Mouse (Mus musculus) ES-E14 (cell line): ENCODE results near the gene 1700029P11Rik. TPM values are rescaled to one million over a fixed set of nuclear protein-coding genes. Genes with fewer than 3 reads are reported as not detected.

Experiments
- DNase-seq: peaks from one replicate; pipeline ENCODE4 v3.0.0-alpha.2; 2013; ENCODE audit warnings: low read depth, low spot score
- H3K27ac ChIP-seq: 2 replicates; pipeline ENCODE4 v1.5.1; 2012; ENCODE audit warnings: low read depth, mild to moderate bottlenecking, low read length, moderate library complexity, mixed read lengths; ENCODE audit not compliant: poor library complexity, insufficient read depth, severe bottlenecking
- H3K36me3 ChIP-seq: 2 replicates; pipeline ENCODE4 v1.6.1; 2012; ENCODE audit warnings: mild to moderate bottlenecking, low read length, moderate library complexity, mixed read lengths; ENCODE audit not compliant: control insufficient read depth, poor library complexity, insufficient read depth, severe bottlenecking
- H3K4me1 ChIP-seq, 2 experiments: fragments of 150-350 bp in 1 of 2; sonication (generic) in 1 of 2; 2 replicates each; pipeline ENCODE4 v1.6.1; 2012; ENCODE audit warnings: low read length in 2 of 2, mild to moderate bottlenecking in 1 of 2, mixed read lengths in 1 of 2; ENCODE audit not compliant: control insufficient read depth in 2 of 2, insufficient read depth in 2 of 2, poor library complexity in 1 of 2
- H3K4me3 ChIP-seq, 2 experiments: fragments of 150-350 bp in 1 of 2; sonication (generic) in 1 of 2; 2 replicates each; pipeline ENCODE4 v1.5.1; 2012; ENCODE audit warnings: low read length in 2 of 2, low read depth in 1 of 2, mild to moderate bottlenecking in 1 of 2, mixed read lengths in 1 of 2; ENCODE audit not compliant: insufficient read depth in 1 of 2, poor library complexity in 1 of 2, severe bottlenecking in 1 of 2
- H3K9ac ChIP-seq: 2 replicates; pipeline ENCODE4 v1.6.1; 2012; ENCODE audit warnings: low read depth, mild to moderate bottlenecking, low read length, mixed read lengths; ENCODE audit not compliant: poor library complexity, insufficient read depth, severe bottlenecking
- H3K9me3 ChIP-seq: fragments of 150-350 bp; sonication (generic); 2 replicates; pipeline ENCODE4 v1.6.1; 2012; ENCODE audit warnings: low read depth, mild to moderate bottlenecking, low read length; ENCODE audit not compliant: control insufficient read depth, insufficient read depth
- CHD2 ChIP-seq: IDR thresholded peaks from 2 replicates; pipeline ENCODE4 v1.6.1; 2014; ENCODE audit warnings: mild to moderate bottlenecking, low read depth, low read length, inconsistent platforms
- HCFC1 ChIP-seq: IDR thresholded peaks from 2 replicates; pipeline ENCODE4 v1.6.1; 2012; ENCODE audit warnings: low read length, inconsistent platforms, borderline replicate concordance; ENCODE audit not compliant: insufficient read depth
- MAFK ChIP-seq: IDR thresholded peaks from 2 replicates; pipeline ENCODE4 v1.6.1; 2014; ENCODE audit warnings: mild to moderate bottlenecking, low read depth, low read length, inconsistent platforms; ENCODE audit not compliant: insufficient read depth
- ZC3H11A ChIP-seq: IDR thresholded peaks from 2 replicates; pipeline ENCODE4 v1.6.1; 2012; ENCODE audit warnings: low read depth, mild to moderate bottlenecking, inconsistent platforms, low read length, borderline replicate concordance
- ZNF384 ChIP-seq: IDR thresholded peaks from 2 replicates; pipeline ENCODE4 v1.6.1; 2012; ENCODE audit warnings: low read depth, low read length, inconsistent platforms
- in situ Hi-C, 2 experiments: fragments of 600-800 bp; cut with MboI; formaldehyde crosslinking; loops; one replicate each; pipeline ENCODE4 v1.15.1; 2025; ENCODE audit warnings: low sequenced_read_pairs in 2 of 2, inconsistent platforms in 1 of 2; ENCODE audit not compliant: unreplicated experiment in 2 of 2
- total RNA-seq: library from RNA; depleted of rRNA; stranded (reverse); fragments of 300-350 nt; gene quantifications from 2 replicates; pipeline ENCODE4 v1.2.3, GENCODE M21; 2012

Gene 1700029P11Rik
- total RNA-seq, 1 experiment = 29.9 TPM

- peaks cover 0 to 10% of the 10 kb centered on the region in 2 experiments; a peak in 1 of 4 replicates for H3K4me1 ChIP-seq
- DNase-seq = no peak
These were observed 40.6 kb upstream of the 1700029P11Rik start for GRCm38 (mm10) chr15:81939774-81940173.

GRCm38 (mm10) chr15:81940219-81940618, 40.1 kb upstream of the 1700029P11Rik start:
- Histone ChIP-seq H3K36me3 (no peaks in the 10 kb centered on the region), H3K9me3 (no peaks in the 10 kb centered on the region), H3K9ac (no peak overlapping the region), H3K27ac (no peak overlapping the region), H3K4me1 (peaks cover 0 to 10% of the 10 kb centered on the region in 2 experiments; a peak in 1 of 4 replicates), H3K4me3 (no peak overlapping the region)
- DNase-seq = no peak
- in situ Hi-C loops = no loop called here
- TF ChIP-seq HCFC1 (no peak), CHD2 (no peak), MAFK (no peak), ZC3H11A (no peak)

More at GRCm38 (mm10) chr15:81939774-81940173, 40.6 kb upstream of the 1700029P11Rik start:
- in situ Hi-C loops = no loop called here
- H3K36me3 ChIP-seq = no peaks in the 10 kb centered on the region
- no peak overlapping the region for H3K4me3 ChIP-seq
- no peak overlapping the region for H3K9ac ChIP-seq
- H3K9me3 ChIP-seq = no peaks in the 10 kb centered on the region
- H3K27ac ChIP-seq = no peak overlapping the region
- TF ChIP-seq ZNF384 (no peak), HCFC1 (no peak), ZC3H11A (no peak), MAFK (no peak), CHD2 (no peak)

DNA sequence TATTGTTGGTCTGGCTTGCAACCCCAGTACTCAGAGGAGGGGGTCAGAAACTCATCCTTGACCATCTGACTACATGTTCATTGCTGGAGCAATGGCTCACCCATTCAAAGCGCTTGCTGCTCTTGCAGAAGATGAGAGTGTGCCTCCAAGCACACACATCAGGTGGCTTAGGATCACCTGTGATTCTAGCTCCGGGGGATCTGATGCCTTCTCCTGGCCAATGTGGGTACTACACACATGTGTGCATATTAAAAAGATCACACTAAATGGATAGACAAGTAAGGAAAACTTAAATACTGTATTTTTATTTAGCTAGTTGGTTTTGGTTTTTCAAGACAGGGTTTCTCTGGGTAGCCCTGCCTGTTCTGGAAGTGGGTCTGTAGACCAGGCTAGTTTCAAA, 39.3 kb upstream of the 1700029P11Rik start:
- H3K9ac ChIP-seq = no peak overlapping the region
- no peak for TF ChIP-seq ZC3H11A
- no peak for TF ChIP-seq MAFK
- no peak for TF ChIP-seq HCFC1
- TF ChIP-seq CHD2 = no peak
- no peak for TF ChIP-seq ZNF384
- in situ Hi-C loops = no loop called here
- peaks cover 0 to 10% of the 10 kb centered on the region in 2 experiments; a peak in 1 of 4 replicates for H3K4me1 ChIP-seq
- H3K36me3 ChIP-seq = no peaks in the 10 kb centered on the region
- DNase-seq = no peak
- H3K27ac ChIP-seq = no peak overlapping the region
- H3K9me3 ChIP-seq = no peaks in the 10 kb centered on the region
- H3K4me3 ChIP-seq = no peak overlapping the region

DNA sequence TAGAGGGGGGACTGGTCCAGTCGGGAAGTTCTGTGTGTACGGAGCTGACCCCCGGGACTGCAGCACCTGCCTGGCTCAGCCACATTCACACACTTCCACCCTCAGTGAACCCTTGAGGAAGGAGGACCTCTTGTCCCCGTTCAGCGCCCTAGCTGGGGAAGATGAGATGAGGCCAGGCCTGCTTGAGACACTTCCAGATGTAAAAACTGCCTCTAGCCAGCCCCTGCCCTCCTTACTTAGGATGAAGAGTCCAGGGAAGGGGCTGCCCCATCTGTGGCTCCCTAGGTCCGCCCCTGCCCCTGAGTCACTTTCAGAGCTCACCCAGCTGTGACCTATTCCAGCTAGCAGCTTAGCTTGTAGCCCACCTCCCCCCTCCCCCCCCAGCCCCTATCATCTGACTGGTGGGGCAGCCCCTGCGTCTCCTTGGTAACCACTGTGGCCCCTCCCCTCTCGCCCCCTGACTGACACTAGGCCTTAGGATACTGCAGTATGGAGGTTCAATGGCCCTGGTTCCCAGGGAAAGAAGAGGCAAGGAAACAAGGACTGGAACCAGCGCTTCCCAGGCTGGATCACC, 37.1 kb upstream of the 1700029P11Rik start:
- no peak for DNase-seq

GRCm38 (mm10) chr15:81949076-81949475, 31.3 kb upstream of the 1700029P11Rik start:
- DNase-seq = no peak
- Histone ChIP-seq H3K4me3 (no peak overlapping the region), H3K9me3 (no peaks in the 10 kb centered on the region), H3K27ac (no peak overlapping the region), H3K36me3 (peaks cover 39% of the 10 kb centered on the region), H3K9ac (no peak overlapping the region), H3K4me1 (peaks cover 0 to 10% of the 10 kb centered on the region in 2 experiments; a peak in 1 of 4 replicates)
- no peak for TF ChIP-seq ZC3H11A
- TF ChIP-seq MAFK = no peak
- TF ChIP-seq ZNF384 = no peak
- TF ChIP-seq HCFC1 = no peak
- no peak for TF ChIP-seq CHD2
- in situ Hi-C loops = no loop called here

More for the DNA sequence above, 37.1 kb upstream of the 1700029P11Rik start:
- H3K9me3 ChIP-seq = no peaks in the 10 kb centered on the region
- H3K4me1 ChIP-seq = peaks cover 0 to 10% of the 10 kb centered on the region in 2 experiments; a peak in 1 of 4 replicates
- no peak overlapping the region for H3K27ac ChIP-seq
- no peak overlapping the region for H3K9ac ChIP-seq
- in situ Hi-C loops = no loop called here
- no peaks in the 10 kb centered on the region for H3K36me3 ChIP-seq
- TF ChIP-seq MAFK (no peak), HCFC1 (no peak), CHD2 (no peak), ZC3H11A (no peak), ZNF384 (no peak)
- no peak overlapping the region for H3K4me3 ChIP-seq
